In genomic region chr5:124963806-124964672, GRCm38 (mm10) we compare ENCODE assay signal across 8 mouse cellular contexts. TPM values are rescaled to one million over a fixed set of nuclear protein-coding genes. Genes with fewer than 3 reads are reported as not detected.
DNase-seq lines count a peak whose midpoint lies in the region; ATAC-seq lines count a peak whose summit lies in the region.

No protein-coding gene starts in this region.

- no peak for ATAC-seq in midbrain, embryonic 12.5 days (ENCODE audit: low FRiP score, low read depth)

- intact Hi-C loops in left cerebral cortex, postnatal 25 days (cut with DNase I): no loop called here

- peak; percentile 5 for DNase-seq in adipocyte (ENCODE audit: low spot score)
- peak; percentile 80 for DNase-seq in cerebellum, postnatal 25 days
- peak; percentile 40 for DNase-seq in heart, adult 8-10 months (ENCODE audit: low spot score)
- peak; percentile 41 for DNase-seq in kidney, adult 18-20 months
- DNase-seq in left cerebral cortex, postnatal 25 days (ENCODE audit: low spot score in 2 of 2): peak; percentile 43 to 47
- DNase-seq in urinary bladder, postnatal 14 days (ENCODE audit: low spot score): peak; percentile 39
- DNase-seq in spleen, postnatal 4 days (ENCODE audit: low spot score in 2 of 2): no peak

- no peak overlapping the region for H3K9ac ChIP-seq in midbrain, embryonic 12.5 days (replicated peaks)

- peaks cover 10% of the 10 kb centered on the region for H3K4me1 ChIP-seq in midbrain, embryonic 12.5 days

- 0 out of 2 replicates have a peak, but pooled peaks cover 4% of the 10 kb centered on the region for H3K9me3 ChIP-seq in midbrain, embryonic 12.5 days

- no peak overlapping the region for H3K4me2 ChIP-seq in midbrain, embryonic 12.5 days (replicated peaks)

- no peaks in the 10 kb centered on the region for H3K36me3 ChIP-seq in midbrain, embryonic 12.5 days

- H3K27ac ChIP-seq in midbrain, embryonic 12.5 days (replicated peaks): peak overlapping the region; percentile 36

- no peak overlapping the region for H3K4me3 ChIP-seq in midbrain, embryonic 12.5 days

- WGBS in midbrain, embryonic 12.5 days: 69% methylated on average over 22 of the region's 22 CpGs

- no peaks in the 10 kb centered on the region for H3K27me3 ChIP-seq in midbrain, embryonic 12.5 days

RNA-seq across cellular contexts. Expression of gene Rflna, which starts 39.0 kb away (rescaled TPM):
- under 1 TPM in 2 of 4 experiments, not detected in 2; 0.19 to 0.24 TPM for total RNA-seq in heart, adult 8-10 months (2022)
- 1 to 10 TPM in 1 of 2 experiments, under 1 TPM in 1; 0.87 to 1.0 TPM for total RNA-seq in left cerebral cortex, postnatal 25 days (2021)
- polyA plus RNA-seq in midbrain, embryonic 12.5 days (2016; fragmentation: Nextera tagmentation; extraction: Ambion mirVana): 5.2 and 12.1 TPM in 2 replicates

Comparison
In these comparisons a context has a peak if more than half of its experiments do, and no peak if none do; other contexts are left out.
1. DNase-seq: peak in adipocyte (single experiment), cerebellum, postnatal 25 days (2 of 2), heart, adult 8-10 months (single experiment), kidney, adult 18-20 months (single experiment), left cerebral cortex, postnatal 25 days (2 of 2) and urinary bladder, postnatal 14 days (single experiment); none in spleen, postnatal 4 days (0 of 2).